Mouse (Mus musculus) E14TG2a.4 (cell line): ENCODE data around the gene Atg9a.
A peak's percentile ranks its signal among the peaks of the same experiment; 100 is the strongest.

ENCODE experiments used
- H3K27me3 ChIP-seq: 2 replicates; pipeline ENCODE4 v1.6.1; 2014; ENCODE audit warnings: low read length, control low read depth; ENCODE audit not compliant: insufficient read depth
- H3K36me3 ChIP-seq: 2 replicates; pipeline ENCODE4 v1.6.1; 2014; ENCODE audit warnings: low read length, control low read depth; ENCODE audit not compliant: insufficient read depth
- H3K4me1 ChIP-seq: replicated peaks from 2 replicates; pipeline ENCODE4 v1.6.1; 2014; ENCODE audit warnings: low read depth, low read length, control low read depth
- H3K4me3 ChIP-seq: replicated peaks from 2 replicates; pipeline ENCODE4 v1.5.1; 2014; ENCODE audit warnings: mild to moderate bottlenecking, low read length
- H3K9me3 ChIP-seq: 2 replicates; pipeline ENCODE4 v1.6.1; 2014; ENCODE audit warnings: low read length, control low read depth
- CTCF ChIP-seq: conservative IDR thresholded peaks from 2 replicates; pipeline ENCODE4 v1.5.1; 2014; ENCODE audit warnings: low read length
- NANOG ChIP-seq: IDR thresholded peaks from 2 replicates; pipeline ENCODE4 v1.6.1; 2014; ENCODE audit warnings: borderline replicate concordance, low read length, mixed read lengths
- POU5F1 ChIP-seq: IDR thresholded peaks from 2 replicates; pipeline ENCODE4 v1.6.1; 2014; ENCODE audit warnings: low read length, borderline replicate concordance

The Atg9a gene

DNA sequence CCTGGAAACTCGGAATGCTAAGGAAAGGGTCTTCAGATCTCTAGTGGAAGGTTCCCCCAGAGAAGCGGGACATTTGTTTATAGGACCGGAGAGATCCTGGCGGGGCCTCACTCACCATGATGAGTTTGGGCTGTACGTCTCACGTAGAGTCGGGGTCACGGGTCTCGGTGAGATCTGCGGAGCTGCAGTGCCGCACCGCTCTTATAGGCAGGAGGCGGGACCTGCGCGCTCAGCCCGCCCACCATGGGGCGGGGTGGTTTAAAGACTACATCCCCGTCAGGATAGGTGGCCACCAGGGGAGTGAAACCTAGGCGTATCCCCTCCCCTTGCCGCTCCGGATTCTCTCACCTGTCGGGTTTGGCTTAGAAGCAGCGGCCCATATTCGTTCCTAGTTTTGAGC is 27.1 kb upstream of the Atg9a start:
- H3K9me3 ChIP-seq, result no peaks in the 10 kb centered on the region
- H3K4me1 ChIP-seq, result peaks cover 95% of the 10 kb centered on the region
- TF ChIP-seq NANOG, result no peak
- H3K4me3 ChIP-seq, result peak overlapping the region; percentile 91
- peaks cover 16% of the 10 kb centered on the region for H3K27me3 ChIP-seq
- peaks cover 39% of the 10 kb centered on the region for H3K36me3 ChIP-seq

DNA sequence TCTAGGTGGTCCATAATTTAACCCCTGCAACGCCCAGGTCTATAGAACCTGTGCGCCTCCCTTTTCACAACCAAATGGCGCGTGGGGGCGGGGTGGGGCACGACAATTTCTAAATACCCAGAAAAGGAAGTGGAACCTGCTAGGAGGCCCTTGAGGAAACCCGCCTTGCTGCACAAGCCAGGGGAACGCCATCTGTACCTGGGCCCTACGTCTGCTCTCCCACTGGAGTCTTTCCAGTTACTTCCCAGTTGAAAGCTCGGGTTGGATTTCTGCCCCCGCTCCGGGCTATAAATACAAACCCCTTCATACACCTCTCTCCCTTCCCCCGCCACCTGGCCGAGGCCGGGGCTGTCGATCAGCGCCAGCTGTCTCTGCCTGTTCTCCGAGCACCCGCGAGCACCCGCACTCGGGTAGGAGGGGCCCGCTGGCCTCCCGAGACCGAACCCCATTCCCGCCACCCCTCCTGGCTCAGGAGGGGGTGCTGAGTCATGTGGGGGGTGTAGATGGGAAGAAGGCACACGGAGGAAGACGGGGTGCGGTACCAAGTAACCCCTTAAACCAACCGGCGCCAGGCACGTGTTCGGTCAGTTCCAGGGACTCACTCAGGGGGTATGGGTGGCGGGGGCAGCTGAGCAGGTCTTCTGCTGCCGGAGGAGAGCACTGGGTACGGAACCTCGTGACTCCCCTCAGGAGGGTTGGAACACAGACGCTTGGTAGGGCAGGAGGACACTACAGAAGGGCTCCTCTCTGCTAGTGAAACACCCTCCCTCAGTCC is 26.4 kb upstream of the Atg9a start:
- Histone ChIP-seq H3K9me3 (no peaks in the 10 kb centered on the region), H3K27me3 (peaks cover 16% of the 10 kb centered on the region)
- TF ChIP-seq NANOG, result no peak
- no peak for TF ChIP-seq POU5F1
- TF ChIP-seq CTCF, result no peak

DNA sequence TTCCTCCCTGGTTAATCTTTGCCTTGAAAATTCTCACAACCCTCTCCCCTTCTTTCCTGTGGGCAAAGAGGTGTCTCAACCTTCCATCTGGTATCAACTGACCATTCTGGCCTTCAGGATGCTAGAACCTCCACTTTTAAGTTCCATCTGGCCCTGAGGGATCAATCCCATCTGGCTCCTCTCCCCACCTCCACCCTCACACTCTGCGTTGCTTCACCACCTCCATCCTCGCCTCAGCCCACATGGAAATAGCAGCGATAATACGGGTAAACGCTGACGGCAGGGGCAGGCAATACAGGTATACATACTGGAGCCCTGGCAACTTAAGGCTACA is 25.9 kb upstream of the Atg9a start:
- H3K36me3 ChIP-seq, result peaks cover 52% of the 10 kb centered on the region
- peaks cover 16% of the 10 kb centered on the region for H3K27me3 ChIP-seq
- peak overlapping the region; percentile 91 for H3K4me3 ChIP-seq
- H3K9me3 ChIP-seq, result no peaks in the 10 kb centered on the region
- TF ChIP-seq CTCF (no peak), NANOG (no peak), POU5F1 (no peak)
- H3K4me1 ChIP-seq, result peaks cover 95% of the 10 kb centered on the region

More for the DNA sequence above, 26.4 kb upstream of the Atg9a start:
- peaks cover 46% of the 10 kb centered on the region for H3K36me3 ChIP-seq
- H3K4me3 ChIP-seq, result peak overlapping the region; percentile 91
- H3K4me1 ChIP-seq, result peaks cover 95% of the 10 kb centered on the region

DNA sequence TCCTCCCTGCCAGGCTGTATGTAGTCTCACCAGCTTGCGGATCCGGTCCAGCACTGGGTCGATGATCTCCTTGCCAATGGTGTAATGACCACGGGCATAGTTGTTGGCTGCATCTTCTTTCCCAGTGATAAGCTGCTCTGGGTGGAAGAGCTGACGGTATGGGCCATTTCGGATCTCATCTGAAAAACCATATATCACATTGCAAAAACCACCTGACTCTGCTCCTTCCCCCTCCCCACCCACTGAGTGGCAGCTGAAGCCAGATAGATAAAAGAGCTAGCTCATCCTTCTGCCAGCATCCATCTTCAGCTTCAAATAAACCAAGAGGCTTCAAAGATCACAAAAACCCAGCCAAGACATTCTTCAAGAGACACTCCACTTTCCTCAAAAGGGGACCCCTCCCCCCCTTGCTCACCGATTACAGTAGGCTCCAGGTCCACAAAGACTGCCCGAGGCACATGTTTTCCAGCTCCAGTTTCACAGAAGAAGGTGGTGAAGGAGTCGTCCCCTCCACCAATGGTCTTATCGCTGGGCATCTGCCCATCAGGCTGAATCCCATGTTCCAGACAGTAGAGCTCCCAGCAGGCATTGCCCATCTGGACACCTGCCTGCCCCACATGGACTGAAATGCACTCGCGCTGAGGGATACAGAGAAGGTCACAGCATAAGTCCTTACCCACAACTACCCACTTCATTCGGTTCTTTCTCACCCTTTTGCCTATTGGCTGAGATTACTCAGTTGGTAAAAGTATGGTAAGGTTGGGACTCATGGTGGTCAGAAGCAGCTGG is 25.0 kb upstream of the Atg9a start:
- TF ChIP-seq CTCF, result no peak
- TF ChIP-seq NANOG, result no peak
- no peak for TF ChIP-seq POU5F1
- Histone ChIP-seq H3K4me1 (peaks cover 95% of the 10 kb centered on the region), H3K27me3 (peaks cover 16% of the 10 kb centered on the region), H3K36me3 (peaks cover 60% of the 10 kb centered on the region), H3K9me3 (no peaks in the 10 kb centered on the region), H3K4me3 (peak overlapping the region; percentile 91)

DNA sequence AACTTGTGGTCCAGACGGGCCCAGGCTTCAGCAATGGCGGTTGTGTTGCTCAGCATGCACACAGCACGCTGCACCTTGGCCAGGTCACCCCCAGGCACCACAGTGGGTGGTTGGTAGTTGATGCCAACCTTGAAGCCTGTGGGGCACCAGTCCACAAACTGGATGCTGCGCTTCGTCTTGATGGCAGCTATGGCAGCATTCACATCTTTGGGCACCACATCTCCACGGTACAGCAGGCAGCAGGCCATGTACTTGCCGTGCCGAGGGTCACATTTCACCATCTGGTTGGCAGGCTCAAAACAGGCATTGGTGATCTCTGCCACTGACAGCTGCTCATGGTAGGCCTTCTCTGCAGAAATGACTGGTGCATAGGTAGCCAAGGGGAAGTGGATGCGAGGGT is 23.8 kb upstream of the Atg9a start:
- H3K9me3 ChIP-seq, result no peaks in the 10 kb centered on the region
- no peak for TF ChIP-seq NANOG
- no peak for TF ChIP-seq CTCF
- TF ChIP-seq POU5F1, result no peak
- peaks cover 93% of the 10 kb centered on the region for H3K4me1 ChIP-seq
- H3K27me3 ChIP-seq, result peaks cover 14% of the 10 kb centered on the region
- 0 out of 2 replicates have a peak overlapping the region, but pooled peaks have one; percentile 32 for H3K4me3 ChIP-seq
- peaks cover 66% of the 10 kb centered on the region for H3K36me3 ChIP-seq

DNA sequence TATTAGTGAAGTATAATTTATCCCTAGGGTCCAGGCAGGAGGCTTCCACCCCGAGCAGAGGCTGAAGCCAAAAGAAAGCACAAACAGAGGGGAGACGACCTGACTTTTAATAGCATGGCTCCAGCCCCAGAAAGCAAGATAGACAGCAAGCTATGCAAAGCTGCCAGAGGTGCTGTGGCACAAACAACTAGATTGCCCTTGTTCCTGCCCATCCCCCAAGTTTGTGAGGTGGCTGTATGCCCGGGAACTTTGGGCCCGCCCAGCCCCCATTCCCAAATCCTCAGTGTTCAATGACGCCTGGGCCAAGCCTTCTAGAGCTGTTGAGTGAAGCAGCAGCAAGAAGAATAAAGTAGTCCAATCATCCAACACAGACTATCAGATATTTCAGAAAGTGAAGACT is 22.9 kb upstream of the Atg9a start:
- H3K27me3 ChIP-seq, result peaks cover 5% of the 10 kb centered on the region
- TF ChIP-seq NANOG (no peak), POU5F1 (no peak), CTCF (no peak)
- H3K4me1 ChIP-seq, result peaks cover 90% of the 10 kb centered on the region
- H3K36me3 ChIP-seq, result peaks cover 66% of the 10 kb centered on the region
- peak overlapping the region; percentile 32 for H3K4me3 ChIP-seq
- no peaks in the 10 kb centered on the region for H3K9me3 ChIP-seq

DNA sequence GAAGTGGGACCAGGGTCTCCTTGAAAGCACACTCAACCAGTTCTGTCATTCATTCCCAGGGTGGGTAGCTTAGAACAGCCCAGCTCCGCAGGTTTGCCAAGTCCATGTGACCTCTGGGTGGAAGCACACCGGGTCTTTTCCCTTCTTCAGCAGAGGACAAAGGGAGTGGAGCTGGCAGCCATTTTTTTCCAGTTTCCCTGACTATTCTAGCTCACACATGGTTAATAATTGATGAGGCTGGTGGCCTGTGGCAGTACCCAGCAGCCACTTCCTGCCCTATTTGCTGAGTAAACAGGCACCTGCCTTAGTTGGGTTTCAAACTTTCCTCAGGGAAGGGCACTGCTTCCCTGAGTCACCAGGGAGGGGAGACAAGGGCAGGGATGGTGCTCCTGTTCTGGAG is 22.4 kb upstream of the Atg9a start:
- Histone ChIP-seq H3K9me3 (no peaks in the 10 kb centered on the region), H3K4me3 (peak overlapping the region; percentile 32), H3K27me3 (peaks cover under 1% of the 10 kb centered on the region; the same call in 1 of the 2 replicates), H3K4me1 (peaks cover 90% of the 10 kb centered on the region), H3K36me3 (peaks cover 66% of the 10 kb centered on the region)
- TF ChIP-seq POU5F1 (no peak), NANOG (no peak), CTCF (no peak)

DNA sequence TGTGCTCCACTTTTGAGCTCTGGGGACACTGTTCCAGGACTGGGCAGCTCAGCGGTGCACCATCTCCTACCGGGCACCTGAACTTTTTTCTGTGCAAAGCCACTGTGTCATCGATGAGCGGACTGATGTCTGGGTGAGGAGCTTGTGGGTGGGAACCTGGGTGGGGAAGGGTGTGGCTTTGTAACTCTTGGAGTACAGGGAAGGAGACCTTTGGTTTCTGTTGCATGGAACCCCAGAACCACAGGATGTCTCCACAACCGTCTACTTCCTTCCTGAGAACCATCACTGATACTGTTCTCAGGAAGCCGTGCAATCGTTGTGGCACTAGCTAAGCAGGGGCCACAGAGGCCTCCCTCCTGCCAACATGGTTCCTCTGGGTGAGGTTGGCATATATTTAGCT is 21.1 kb upstream of the Atg9a start:
- Histone ChIP-seq H3K9me3 (no peaks in the 10 kb centered on the region), H3K4me3 (peak overlapping the region; percentile 95), H3K4me1 (peaks cover 91% of the 10 kb centered on the region), H3K36me3 (peaks cover 66% of the 10 kb centered on the region), H3K27me3 (no peaks in the 10 kb centered on the region)
- TF ChIP-seq POU5F1 (no peak), CTCF (no peak), NANOG (no peak)
